Mouse (Mus musculus) liver, embryonic 12.5 days (tissue): ENCODE results near the gene Rnf8. TPM values are rescaled to one million over a fixed set of nuclear protein-coding genes. Genes with fewer than 3 reads are reported as not detected.

Source experiments
- ATAC-seq: fragments of 200-750 bp; cut with Nextera tagmentation; 2 replicates; pipeline ENCODE4 v1.8.0; 2017; ENCODE audit warnings: moderate number of reproducible peaks, mild to moderate bottlenecking, moderate library complexity
- H3K27ac ChIP-seq: fragments of 300-500 bp; sonication (generic); 2 replicates; pipeline ENCODE4 v1.5.1; 2016; ENCODE audit warnings: mild to moderate bottlenecking
- H3K27me3 ChIP-seq: fragments of 300-500 bp; sonication (generic); replicated peaks from 2 replicates; pipeline ENCODE4 v1.6.1; 2016; ENCODE audit warnings: mild to moderate bottlenecking, moderate library complexity
- H3K36me3 ChIP-seq: fragments of 300-500 bp; sonication (generic); 2 replicates; pipeline ENCODE4 v1.6.1; 2016; ENCODE audit warnings: mild to moderate bottlenecking, moderate library complexity
- H3K4me1 ChIP-seq: fragments of 300-500 bp; sonication (generic); 2 replicates; pipeline ENCODE4 v1.6.1; 2016
- H3K4me2 ChIP-seq: fragments of 300-500 bp; sonication (generic); 2 replicates; pipeline ENCODE4 v1.6.1; 2016; ENCODE audit warnings: mild to moderate bottlenecking, moderate library complexity
- H3K4me3 ChIP-seq: fragments of 300-500 bp; sonication (generic); 2 replicates; pipeline ENCODE4 v1.5.1; 2016; ENCODE audit warnings: mild to moderate bottlenecking, moderate library complexity
- H3K9ac ChIP-seq: fragments of 300-500 bp; sonication (generic); 2 replicates; pipeline ENCODE4 v1.6.1; 2016; ENCODE audit warnings: mild to moderate bottlenecking, moderate library complexity
- H3K9me3 ChIP-seq: fragments of 300-500 bp; sonication (generic); replicated peaks from 2 replicates; pipeline ENCODE4 v1.6.1; 2016; ENCODE audit warnings: mild to moderate bottlenecking, moderate library complexity
- WGBS: fragments of 180-500 bp; shearing (Covaris S2); methylation state at CpG from one replicate; pipeline ENCODE4 v1.1.7; 2016; ENCODE audit not compliant: insufficient replicate concordance; 5-methylcytosine and 5-hydroxymethylcytosine counted together
- microRNA-seq: library from miRNA; unstranded; fragments of <30 nt; microRNA quantifications from one replicate; pipeline ENCODE4, GENCODE M21; 2017
- polyA plus RNA-seq: library from polyadenylated mRNA; unstranded; fragments of >200 nt; fragmentation: Nextera tagmentation; extraction: Ambion mirVana; gene quantifications from 2 replicates; pipeline ENCODE4 v1.2.1, GENCODE M21; 2016

The Rnf8 gene
- polyA plus RNA-seq, 1 experiment from 2014 or later: 54.3 TPM

GRCm38 (mm10) chr17:29683127-29683526 lies 68.5 kb downstream of the Rnf8 start:
- Histone ChIP-seq H3K36me3 (peaks cover 99% of the 10 kb centered on the region), H3K27me3 (no peaks in the 10 kb centered on the region)

GRCm38 (mm10) chr17:29684275-29684674 lies 69.7 kb downstream of the Rnf8 start:
- no peaks in the 10 kb centered on the region; the same call in 1 of the 2 replicates for H3K9me3 ChIP-seq
- no peak overlapping the region for H3K9ac ChIP-seq
- WGBS: 34% methylated on average over 4 of the region's 4 CpGs
- no peaks in the 10 kb centered on the region for H3K27me3 ChIP-seq
- peak; percentile 63 for ATAC-seq
- H3K27ac ChIP-seq: peak overlapping the region; percentile 55; the same call in 1 of the 2 replicates
- H3K4me2 ChIP-seq: no peak overlapping the region
- H3K4me3 ChIP-seq: no peak overlapping the region
- peaks cover 99% of the 10 kb centered on the region for H3K36me3 ChIP-seq
- peaks cover 64% of the 10 kb centered on the region for H3K4me1 ChIP-seq

More at GRCm38 (mm10) chr17:29683127-29683526, 68.5 kb downstream of the Rnf8 start:
- ATAC-seq: no peak
- WGBS: 73% methylated on average over 2 of the region's 2 CpGs
- Histone ChIP-seq H3K9me3 (no peaks in the 10 kb centered on the region), H3K4me2 (no peak overlapping the region), H3K9ac (no peak overlapping the region), H3K4me1 (peaks cover 56% of the 10 kb centered on the region), H3K27ac (no peak overlapping the region), H3K4me3 (no peak overlapping the region)

- Histone ChIP-seq H3K4me3 (no peak overlapping the region), H3K36me3 (peaks cover 100% of the 10 kb centered on the region), H3K27me3 (no peaks in the 10 kb centered on the region), H3K27ac (peak overlapping the region; percentile 88), H3K9ac (peak overlapping the region; percentile 56; the same call in 1 of the 2 replicates), H3K4me2 (peak overlapping the region; percentile 43), H3K4me1 (peaks cover 70% of the 10 kb centered on the region), H3K9me3 (no peaks in the 10 kb centered on the region; the same call in 1 of the 2 replicates)
- ATAC-seq: peak; percentile 85
- 56% methylated on average over 5 of the region's 5 CpGs for WGBS
These were observed 72.2 kb downstream of the Rnf8 start for GRCm38 (mm10) chr17:29686771-29687170.

- WGBS: 81% methylated on average over 6 of the region's 6 CpGs
- ATAC-seq: no peak
- Histone ChIP-seq H3K9ac (0 out of 2 replicates have a peak overlapping the region, but pooled peaks have one; percentile 13), H3K9me3 (no peaks in the 10 kb centered on the region; the same call in 1 of the 2 replicates), H3K4me2 (no peak overlapping the region; the same call in 1 of the 2 replicates), H3K36me3 (peaks cover 99% of the 10 kb centered on the region), H3K4me1 (peaks cover 70% of the 10 kb centered on the region), H3K27me3 (no peaks in the 10 kb centered on the region), H3K4me3 (no peak overlapping the region), H3K27ac (peak overlapping the region; percentile 88)
These were observed 72.8 kb downstream of the Rnf8 start for GRCm38 (mm10) chr17:29687373-29687772.

GRCm38 (mm10) chr17:29688610-29689009 lies 74.0 kb downstream of the Rnf8 start:
- Histone ChIP-seq H3K27ac (peak overlapping the region; percentile 32; the same call in 1 of the 2 replicates), H3K36me3 (peaks cover 96% of the 10 kb centered on the region)
- 94% methylated on average over 10 of the region's 10 CpGs for WGBS

GRCm38 (mm10) chr17:29690257-29690656 lies 75.7 kb downstream of the Rnf8 start:
- Histone ChIP-seq H3K36me3 (peaks cover 96% of the 10 kb centered on the region), H3K4me1 (peaks cover 47% of the 10 kb centered on the region), H3K4me3 (no peak overlapping the region), H3K9ac (no peak overlapping the region), H3K9me3 (no peaks in the 10 kb centered on the region; the same call in 1 of the 2 replicates), H3K27ac (no peak overlapping the region), H3K4me2 (no peak overlapping the region), H3K27me3 (no peaks in the 10 kb centered on the region)
- WGBS: 61% methylated on average over 6 of the region's 6 CpGs
- ATAC-seq: no peak

More at GRCm38 (mm10) chr17:29688610-29689009, 74.0 kb downstream of the Rnf8 start:
- peaks cover 63% of the 10 kb centered on the region for H3K4me1 ChIP-seq
- H3K4me2 ChIP-seq: no peak overlapping the region
- H3K9ac ChIP-seq: no peak overlapping the region
- no peaks in the 10 kb centered on the region; the same call in 1 of the 2 replicates for H3K9me3 ChIP-seq
- H3K27me3 ChIP-seq: no peaks in the 10 kb centered on the region
- no peak for ATAC-seq
- no peak overlapping the region for H3K4me3 ChIP-seq

GRCm38 (mm10) chr17:29692827-29693226 lies 78.2 kb downstream of the Rnf8 start:
- H3K9me3 ChIP-seq: no peaks in the 10 kb centered on the region; the same call in 1 of the 2 replicates
- WGBS: 82% methylated on average over 2 of the region's 2 CpGs
- H3K36me3 ChIP-seq: peaks cover 94% of the 10 kb centered on the region
- H3K27ac ChIP-seq: no peak overlapping the region; the same call in 1 of the 2 replicates
- peaks cover 21% of the 10 kb centered on the region for H3K4me1 ChIP-seq
- H3K9ac ChIP-seq: no peak overlapping the region
- H3K27me3 ChIP-seq: no peaks in the 10 kb centered on the region
- no peak overlapping the region for H3K4me2 ChIP-seq
- no peak for ATAC-seq
- H3K4me3 ChIP-seq: no peak overlapping the region

- Histone ChIP-seq H3K4me2 (no peak overlapping the region), H3K9me3 (no peaks in the 10 kb centered on the region; the same call in 1 of the 2 replicates), H3K4me3 (no peak overlapping the region), H3K36me3 (peaks cover 94% of the 10 kb centered on the region), H3K4me1 (peaks cover 14% of the 10 kb centered on the region), H3K9ac (no peak overlapping the region), H3K27me3 (no peaks in the 10 kb centered on the region), H3K27ac (no peak overlapping the region)
- ATAC-seq: no peak
- 36% methylated on average over 2 of the region's 2 CpGs for WGBS
These were observed 79.0 kb downstream of the Rnf8 start for GRCm38 (mm10) chr17:29693571-29693970.

- no peaks in the 10 kb centered on the region for H3K9me3 ChIP-seq
- 81% methylated on average over 4 of the region's 4 CpGs for WGBS
- no peak overlapping the region for H3K4me2 ChIP-seq
- no peaks in the 10 kb centered on the region for H3K27me3 ChIP-seq
- H3K36me3 ChIP-seq: peaks cover 94% of the 10 kb centered on the region
- no peak overlapping the region for H3K9ac ChIP-seq
- no peak overlapping the region for H3K27ac ChIP-seq
- no peak overlapping the region for H3K4me3 ChIP-seq
- ATAC-seq: no peak
- H3K4me1 ChIP-seq: peaks cover 10% of the 10 kb centered on the region
These were observed 79.9 kb downstream of the Rnf8 start for GRCm38 (mm10) chr17:29694516-29694915.

Small RNA genes within 50 kb of the gene (microRNA-seq; reads per million reads assigned to microRNA genes)
- gene Mir7667: not detected

Other genes with a start within 250 kb of the Rnf8 start
- 112 and 114 TPM in 2 replicates for gene Pim1, start 124.0 kb upstream of the Rnf8 start, polyA plus RNA-seq
- gene Gm17657, start 65.2 kb upstream of the Rnf8 start, polyA plus RNA-seq: not detected in 2 replicates
- gene Tbc1d22b, start 65.0 kb upstream of the Rnf8 start, polyA plus RNA-seq: 7.4 and 7.9 TPM in 2 replicates
- gene Tmem217, start 62.4 kb upstream of the Rnf8 start, polyA plus RNA-seq: 0.67 and 0.68 TPM in 2 replicates
- 1.6 and 1.7 TPM in 2 replicates for gene Gm28043, start 86 bp downstream of the Rnf8 start, polyA plus RNA-seq
- 104 and 106 TPM in 2 replicates for gene Cmtr1, start 45.8 kb downstream of the Rnf8 start, polyA plus RNA-seq
- gene Ccdc167, start 102.3 kb downstream of the Rnf8 start, polyA plus RNA-seq: 9.8 and 10.8 TPM in 2 replicates